8 mouse cellular contexts compared by ENCODE assay signal in the genomic region with DNA sequence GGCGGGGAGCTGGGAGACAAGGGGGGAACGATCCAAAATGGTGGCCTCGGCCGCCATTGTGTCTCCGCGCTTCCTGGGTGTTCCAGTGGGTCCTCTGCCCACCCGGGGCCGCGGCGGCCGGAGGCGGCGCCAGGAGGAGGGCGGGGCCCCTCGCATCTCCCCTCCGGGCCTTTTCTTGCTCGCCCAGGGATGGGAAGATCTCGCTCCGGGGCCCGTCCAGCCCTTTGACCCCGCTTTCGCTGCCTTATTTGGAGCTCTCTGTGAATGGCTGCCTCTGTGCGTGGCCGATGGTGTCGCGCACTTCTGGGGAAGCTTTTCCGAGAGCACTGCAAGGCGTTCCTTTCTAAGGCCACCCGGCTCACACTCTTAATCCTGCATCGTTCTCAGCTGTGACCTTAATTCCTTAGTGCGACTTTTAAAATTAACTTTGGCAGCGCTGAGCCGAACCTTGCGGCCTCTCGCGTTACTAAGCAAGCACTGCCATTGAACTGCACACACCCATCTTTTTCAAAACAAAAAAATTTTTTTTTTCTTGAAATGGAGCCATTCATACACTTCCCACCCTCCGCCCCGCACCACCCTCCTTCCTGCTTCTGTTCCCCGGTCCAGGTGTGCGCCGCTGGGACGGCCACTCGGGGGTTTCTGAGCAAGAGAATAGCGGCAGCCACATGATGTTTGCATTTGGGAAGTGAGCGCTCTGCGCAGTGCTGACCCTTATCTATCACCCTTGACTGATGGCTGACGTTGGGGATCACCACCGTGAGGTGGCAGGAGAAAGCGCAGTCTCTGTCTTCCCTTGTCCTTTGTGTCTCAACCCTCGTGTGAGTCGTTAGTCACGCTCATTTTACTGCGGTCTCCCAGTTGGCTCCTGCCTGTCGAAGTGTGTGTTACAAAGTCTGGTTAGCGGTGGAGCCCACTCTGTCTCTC. TPM values are rescaled to one million over a fixed set of nuclear protein-coding genes. Genes with fewer than 3 reads are reported as not detected.
DNase-seq lines count a peak whose midpoint lies in the region; ATAC-seq and TF ChIP-seq lines count a peak whose summit lies in the region.

No protein-coding gene starts in this region.

- TF ChIP-seq POLR2A in cerebellum, adult 2 months (IDR thresholded peaks at IDR 0.05; ENCODE audit: borderline replicate concordance, insufficient read depth, low read length) = peak; percentile 7; the same call in 1 of the 2 replicates
- TF ChIP-seq POLR2A in myocyte (IDR thresholded peaks at IDR 0.05; ENCODE audit: insufficient read length, low read depth) = peak; percentile 52
- no peak; the same call in 1 of the 2 replicates for TF ChIP-seq POLR2A in testis, adult 2 months (IDR thresholded peaks at IDR 0.05; ENCODE audit: control insufficient read depth, low read depth, low read length)

- peak overlapping the region; percentile 91 for H3K27ac ChIP-seq in cerebellum, adult 2 months (ENCODE audit: insufficient read depth, low read length)
- H3K27ac ChIP-seq in forebrain, postnatal 0 days (ENCODE audit: low read depth, low read length) = peak overlapping the region; percentile 100
- peak overlapping the region; percentile 99 for H3K27ac ChIP-seq in intestine, embryonic 16.5 days (ENCODE audit: low read length)
- peak overlapping the region; percentile 98 for H3K27ac ChIP-seq in liver, embryonic 11.5 days (ENCODE audit: low read depth, low read length)
- H3K27ac ChIP-seq in testis, adult 2 months (ENCODE audit: control insufficient read depth, insufficient read depth, low read depth, low read length) = peak overlapping the region; percentile 89

- H3ac ChIP-seq in myocyte (ENCODE audit: control insufficient read depth, insufficient read length) = peak overlapping the region; percentile 67

- no peaks in the 10 kb centered on the region for H3K9me3 ChIP-seq in forebrain, postnatal 0 days (ENCODE audit: low read length)
- no peaks in the 10 kb centered on the region for H3K9me3 ChIP-seq in intestine, embryonic 16.5 days (ENCODE audit: control insufficient read depth, low read length)
- no peaks in the 10 kb centered on the region for H3K9me3 ChIP-seq in liver, embryonic 11.5 days (ENCODE audit: control insufficient read depth, low read length)

- peaks cover 27% of the 10 kb centered on the region for H3K4me1 ChIP-seq in cerebellum, adult 2 months (ENCODE audit: control insufficient read depth, insufficient read depth, low read length)
- peaks cover 5% of the 10 kb centered on the region for H3K4me1 ChIP-seq in forebrain, postnatal 0 days (ENCODE audit: insufficient read depth)
- peaks cover 45% of the 10 kb centered on the region for H3K4me1 ChIP-seq in intestine, embryonic 16.5 days (ENCODE audit: control insufficient read depth, insufficient read depth, low read length)
- peaks cover 29% of the 10 kb centered on the region for H3K4me1 ChIP-seq in liver, embryonic 11.5 days (replicated peaks; ENCODE audit: control insufficient read depth, insufficient read depth, low read length)
- H3K4me1 ChIP-seq in testis, adult 2 months (ENCODE audit: control insufficient read depth, insufficient read depth, low read length) = peaks cover 18% of the 10 kb centered on the region

- peak overlapping the region; percentile 100 for H3K9ac ChIP-seq in forebrain, postnatal 0 days
- peak overlapping the region; percentile 99 for H3K9ac ChIP-seq in intestine, embryonic 16.5 days (ENCODE audit: low read depth, low read length)
- peak overlapping the region; percentile 99 for H3K9ac ChIP-seq in liver, embryonic 11.5 days (ENCODE audit: low read depth, low read length)

- H3K27me3 ChIP-seq in cerebellum, adult 2 months (ENCODE audit: control insufficient read depth, insufficient read depth, low read length) = no peaks in the 10 kb centered on the region
- H3K27me3 ChIP-seq in forebrain, postnatal 0 days (ENCODE audit: insufficient read depth, low read length) = no peaks in the 10 kb centered on the region
- H3K27me3 ChIP-seq in intestine, embryonic 16.5 days (replicated peaks; ENCODE audit: control insufficient read depth, insufficient read depth, low read length) = no peaks in the 10 kb centered on the region
- no peaks in the 10 kb centered on the region for H3K27me3 ChIP-seq in liver, embryonic 11.5 days (replicated peaks; ENCODE audit: control insufficient read depth, insufficient read depth, low read length)
- H3K27me3 ChIP-seq in myocyte (ENCODE audit: control insufficient read depth, insufficient read depth, insufficient read length) = no peaks in the 10 kb centered on the region
- H3K27me3 ChIP-seq in testis, adult 2 months (ENCODE audit: control insufficient read depth, insufficient read depth, low read length) = no peaks in the 10 kb centered on the region

- H3K79me2 ChIP-seq in myocyte (ENCODE audit: control insufficient read depth, insufficient read depth) = peaks cover 54% of the 10 kb centered on the region

- ATAC-seq in forebrain, postnatal 0 days = peak; percentile 38
- ATAC-seq in intestine, embryonic 16.5 days = peak; percentile 53
- ATAC-seq in liver, embryonic 11.5 days (replicated peaks; ENCODE audit: low FRiP score) = peak; percentile 61

- peak overlapping the region; percentile 83 for H3K4me2 ChIP-seq in forebrain, postnatal 0 days (ENCODE audit: low read depth)
- peak overlapping the region; percentile 93 for H3K4me2 ChIP-seq in intestine, embryonic 16.5 days (ENCODE audit: low read depth, low read length)
- H3K4me2 ChIP-seq in liver, embryonic 11.5 days = peak overlapping the region; percentile 83
- H3K4me2 ChIP-seq in myocyte (ENCODE audit: low read depth) = peak overlapping the region; percentile 94

- DNase-seq in urinary bladder, postnatal 14 days (ENCODE audit: low spot score) = peak; percentile 71
- DNase-seq in urinary bladder, adult 2 months (ENCODE audit: low spot score) = no peak
- peak; percentile 49 to 56 for DNase-seq in cerebellum, adult 2 months
- peak; percentile 80 for DNase-seq in forebrain, postnatal 0 days
- DNase-seq in liver, embryonic 11.5 days (ENCODE audit: low spot score) = peak; percentile 64

- under 1% methylated on average over 55 of the region's 55 CpGs for WGBS in cerebellum, adult 2 months
- under 1% methylated on average over 55 of the region's 55 CpGs for WGBS in forebrain, postnatal 0 days
- under 1% methylated on average over 55 of the region's 55 CpGs for WGBS in intestine, embryonic 16.5 days
- WGBS in liver, embryonic 11.5 days = under 1% methylated on average over 55 of the region's 55 CpGs

- peaks cover 34% of the 10 kb centered on the region for H3K36me3 ChIP-seq in forebrain, postnatal 0 days (ENCODE audit: insufficient read depth)
- peaks cover 34% of the 10 kb centered on the region for H3K36me3 ChIP-seq in intestine, embryonic 16.5 days (ENCODE audit: control insufficient read depth, insufficient read depth, low read length)
- peaks cover 36% of the 10 kb centered on the region for H3K36me3 ChIP-seq in liver, embryonic 11.5 days (ENCODE audit: control insufficient read depth, insufficient read depth, low read length)
- H3K36me3 ChIP-seq in myocyte (ENCODE audit: control insufficient read depth, insufficient read depth) = peaks cover 38% of the 10 kb centered on the region
- peaks cover 5% of the 10 kb centered on the region for H3K36me3 ChIP-seq in testis, adult 2 months (ENCODE audit: control insufficient read depth, insufficient read depth, low read length)

- TF ChIP-seq CTCF in cerebellum, adult 2 months (IDR thresholded peaks at IDR 0.05; ENCODE audit: borderline replicate concordance, insufficient read depth, low read depth, low read length) = no peak
- peak; percentile 48; the same call in 1 of the 2 replicates for TF ChIP-seq CTCF in forebrain, postnatal 0 days (IDR thresholded peaks at IDR 0.05; ENCODE audit: low read depth)
- no peak for TF ChIP-seq CTCF in testis, adult 2 months (IDR thresholded peaks at IDR 0.05; ENCODE audit: control insufficient read depth, insufficient read depth, insufficient replicate concordance, low read depth, low read length)

- H3K4me3 ChIP-seq in cerebellum, adult 2 months (replicated peaks; ENCODE audit: insufficient read depth, low read depth, low read length) = peak overlapping the region; percentile 77
- H3K4me3 ChIP-seq in forebrain, postnatal 0 days (ENCODE audit: low read depth, low read length) = peak overlapping the region; percentile 98
- peak overlapping the region; percentile 83 for H3K4me3 ChIP-seq in intestine, embryonic 16.5 days (ENCODE audit: low read length)
- H3K4me3 ChIP-seq in liver, embryonic 11.5 days (ENCODE audit: low read depth, low read length) = peak overlapping the region; percentile 94
- H3K4me3 ChIP-seq in myocyte = peak overlapping the region; percentile 96
- H3K4me3 ChIP-seq in testis, adult 2 months (ENCODE audit: control insufficient read depth, low read depth, low read length) = peak overlapping the region; percentile 92

RNA-seq across cellular contexts. Expression of a gene that starts 0.7 kb away (rescaled TPM):
- polyA plus RNA-seq in urinary bladder, adult 2 months (2012; rRNA removed) = 314 and 350 TPM in 2 replicates
- polyA plus RNA-seq in cerebellum, adult 2 months (2012; rRNA removed) = 438 and 458 TPM in 2 replicates
- 305 and 336 TPM in 2 replicates for total RNA-seq in forebrain, postnatal 0 days (2014; rRNA removed)
- polyA plus RNA-seq in forebrain, postnatal 0 days (2015; fragmentation: Nextera tagmentation; extraction: Ambion mirVana) = 357 and 382 TPM in 2 replicates
- 325 and 376 TPM in 2 replicates for polyA plus RNA-seq in intestine, embryonic 16.5 days (2015; fragmentation: Nextera tagmentation; extraction: Ambion mirVana)
- polyA plus RNA-seq in liver, embryonic 11.5 days (2014; fragmentation: Nextera tagmentation; extraction: Ambion mirVana) = 432 and 439 TPM in 2 replicates
- polyA plus RNA-seq in myocyte (2012; fragmentation: generic; extraction: Trizol) = 268 TPM
- polyA plus RNA-seq in testis, adult 2 months (2012; rRNA removed) = 125 and 129 TPM in 2 replicates

RNA-seq across cellular contexts. Expression of a gene that starts 6.7 kb away (rescaled TPM):
- polyA plus RNA-seq in urinary bladder, adult 2 months (2012; rRNA removed) = 14.0 and 15.4 TPM in 2 replicates
- 12.7 and 13.2 TPM in 2 replicates for polyA plus RNA-seq in cerebellum, adult 2 months (2012; rRNA removed)
- total RNA-seq in forebrain, postnatal 0 days (2014; rRNA removed) = 17.1 and 24.5 TPM in 2 replicates
- 12.3 and 12.4 TPM in 2 replicates for polyA plus RNA-seq in forebrain, postnatal 0 days (2015; fragmentation: Nextera tagmentation; extraction: Ambion mirVana)
- polyA plus RNA-seq in intestine, embryonic 16.5 days (2015; fragmentation: Nextera tagmentation; extraction: Ambion mirVana) = 8.9 and 9.2 TPM in 2 replicates
- polyA plus RNA-seq in liver, embryonic 11.5 days (2014; fragmentation: Nextera tagmentation; extraction: Ambion mirVana) = 4.6 and 5.4 TPM in 2 replicates
- 27.1 TPM for polyA plus RNA-seq in myocyte (2012; fragmentation: generic; extraction: Trizol)
- 27.9 and 30.2 TPM in 2 replicates for polyA plus RNA-seq in testis, adult 2 months (2012; rRNA removed)

RNA-seq across cellular contexts. Expression of a gene that starts 8.8 kb away (rescaled TPM):
- polyA plus RNA-seq in urinary bladder, adult 2 months (2012; rRNA removed) = 11.9 and 14.5 TPM in 2 replicates
- polyA plus RNA-seq in cerebellum, adult 2 months (2012; rRNA removed) = 628 TPM in 2 replicates
- 59.7 and 81.4 TPM in 2 replicates for total RNA-seq in forebrain, postnatal 0 days (2014; rRNA removed)
- polyA plus RNA-seq in forebrain, postnatal 0 days (2015; fragmentation: Nextera tagmentation; extraction: Ambion mirVana) = 121 and 146 TPM in 2 replicates
- polyA plus RNA-seq in intestine, embryonic 16.5 days (2015; fragmentation: Nextera tagmentation; extraction: Ambion mirVana) = 4.7 and 4.8 TPM in 2 replicates
- 2.6 and 2.9 TPM in 2 replicates for polyA plus RNA-seq in liver, embryonic 11.5 days (2014; fragmentation: Nextera tagmentation; extraction: Ambion mirVana)
- polyA plus RNA-seq in myocyte (2012; fragmentation: generic; extraction: Trizol) = 2.0 TPM
- polyA plus RNA-seq in testis, adult 2 months (2012; rRNA removed) = 10.4 and 11.7 TPM in 2 replicates

RNA-seq across cellular contexts. Expression of a gene that starts 20.3 kb away (rescaled TPM):
- 589 and 606 TPM in 2 replicates for polyA plus RNA-seq in urinary bladder, adult 2 months (2012; rRNA removed)
- polyA plus RNA-seq in cerebellum, adult 2 months (2012; rRNA removed) = 174 and 183 TPM in 2 replicates
- total RNA-seq in forebrain, postnatal 0 days (2014; rRNA removed) = 54.9 and 63.3 TPM in 2 replicates
- 74.5 and 95.9 TPM in 2 replicates for polyA plus RNA-seq in forebrain, postnatal 0 days (2015; fragmentation: Nextera tagmentation; extraction: Ambion mirVana)
- polyA plus RNA-seq in intestine, embryonic 16.5 days (2015; fragmentation: Nextera tagmentation; extraction: Ambion mirVana) = 238 and 255 TPM in 2 replicates
- polyA plus RNA-seq in liver, embryonic 11.5 days (2014; fragmentation: Nextera tagmentation; extraction: Ambion mirVana) = 88.0 and 90.8 TPM in 2 replicates
- 38.3 TPM for polyA plus RNA-seq in myocyte (2012; fragmentation: generic; extraction: Trizol)
- polyA plus RNA-seq in testis, adult 2 months (2012; rRNA removed) = 29.6 and 31.4 TPM in 2 replicates

RNA-seq across cellular contexts. Expression of a gene that starts 21.6 kb away (rescaled TPM):
- 0.18 TPM in 1 of 2 replicates, not detected in the other for polyA plus RNA-seq in urinary bladder, adult 2 months (2012; rRNA removed)
- polyA plus RNA-seq in cerebellum, adult 2 months (2012; rRNA removed) = not detected in 2 replicates
- total RNA-seq in forebrain, postnatal 0 days (2014; rRNA removed) = not detected in 2 replicates
- not detected in 2 replicates for polyA plus RNA-seq in forebrain, postnatal 0 days (2015; fragmentation: Nextera tagmentation; extraction: Ambion mirVana)
- polyA plus RNA-seq in intestine, embryonic 16.5 days (2015; fragmentation: Nextera tagmentation; extraction: Ambion mirVana) = 0.29 and 0.46 TPM in 2 replicates
- 0.53 TPM in 1 of 2 replicates, not detected in the other for polyA plus RNA-seq in liver, embryonic 11.5 days (2014; fragmentation: Nextera tagmentation; extraction: Ambion mirVana)
- 0.18 TPM for polyA plus RNA-seq in myocyte (2012; fragmentation: generic; extraction: Trizol)
- polyA plus RNA-seq in testis, adult 2 months (2012; rRNA removed) = not detected in 2 replicates
